Mouse (Mus musculus) hindbrain, embryonic 16.5 days (tissue): Measurements from ENCODE around the gene Irf3. TPM values are rescaled to one million over a fixed set of nuclear protein-coding genes. Genes with fewer than 3 reads are reported as not detected.

ENCODE experiments used
- ATAC-seq: fragments of 200-750 bp; cut with Nextera tagmentation; 2 replicates; pipeline ENCODE4 v1.8.0; 2017; ENCODE audit warnings: moderate TSS enrichment, moderate library complexity
- H3K27ac ChIP-seq: fragments of 300-500 bp; sonication (generic); 2 replicates; pipeline ENCODE4 v1.5.1; 2014; ENCODE audit warnings: low read depth, mild to moderate bottlenecking, control low read depth, low read length, moderate library complexity
- H3K27me3 ChIP-seq: fragments of 300-500 bp; sonication (generic); replicated peaks from 2 replicates; pipeline ENCODE4 v1.6.1; 2014; ENCODE audit warnings: low read length; ENCODE audit not compliant: control insufficient read depth, insufficient read depth
- H3K36me3 ChIP-seq: fragments of 300-500 bp; sonication (generic); 2 replicates; pipeline ENCODE4 v1.6.1; 2014; ENCODE audit warnings: mild to moderate bottlenecking, low read length, moderate library complexity, mixed read lengths; ENCODE audit not compliant: control insufficient read depth, insufficient read depth
- H3K4me1 ChIP-seq: fragments of 300-500 bp; sonication (generic); 2 replicates; pipeline ENCODE4 v1.6.1; 2014; ENCODE audit warnings: low read depth, low read length; ENCODE audit not compliant: control insufficient read depth, insufficient read depth
- H3K4me2 ChIP-seq: fragments of 300-500 bp; sonication (generic); 2 replicates; pipeline ENCODE4 v1.6.1; 2014; ENCODE audit warnings: mild to moderate bottlenecking, low read length, control low read depth, moderate library complexity
- H3K4me3 ChIP-seq: fragments of 300-500 bp; sonication (generic); 2 replicates; pipeline ENCODE4 v1.5.1; 2014; ENCODE audit warnings: mild to moderate bottlenecking, low read length, control low read depth, moderate library complexity
- H3K9ac ChIP-seq: fragments of 300-500 bp; sonication (generic); 2 replicates; pipeline ENCODE4 v1.6.1; 2014; ENCODE audit warnings: low read depth, mild to moderate bottlenecking, control low read depth, low read length, moderate library complexity
- H3K9me3 ChIP-seq: fragments of 300-500 bp; sonication (generic); 2 replicates; pipeline ENCODE4 v1.6.1; 2014; ENCODE audit warnings: mild to moderate bottlenecking, low read length, moderate library complexity; ENCODE audit not compliant: control insufficient read depth
- whole genome bisulfite sequencing: fragments of 180-500 bp; shearing (Covaris S2); extraction: QIAGEN DNeasy Blood & Tissue Kit; methylation state at CpG from one replicate; pipeline ENCODE4 v1.1.7; 2014; 5-methylcytosine and 5-hydroxymethylcytosine counted together
- polyA plus RNA-seq: library from polyadenylated mRNA; unstranded; fragments of >200 nt; fragmentation: Nextera tagmentation; extraction: Ambion mirVana; gene quantifications from 2 replicates; pipeline ENCODE4 v1.2.1, GENCODE M21; 2015

Irf3 gene
- polyA plus RNA-seq, 1 experiment from 2014 or later = 63.5 TPM

DNA sequence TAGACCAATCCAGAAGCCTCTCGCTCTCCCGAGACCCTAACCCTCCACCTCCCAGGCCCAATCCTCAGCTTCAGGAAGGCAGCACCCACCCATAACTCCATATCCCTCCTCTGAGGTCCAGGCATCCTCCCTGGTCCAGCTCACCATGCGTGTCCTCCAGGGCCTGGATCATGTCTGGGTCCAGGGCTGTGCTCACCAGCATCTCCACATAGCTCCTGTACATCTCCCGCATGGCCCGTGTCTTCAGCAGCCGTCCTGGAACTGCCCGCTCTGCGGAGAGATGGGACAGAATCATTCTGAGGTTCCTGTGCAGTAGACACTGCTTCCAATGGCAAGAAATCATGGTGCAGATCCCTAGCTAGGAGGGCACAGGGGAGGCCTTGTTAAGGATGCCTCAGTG lies 33.4 kb downstream of the Irf3 start:
- ATAC-seq = no peak
- peaks cover 2% of the 10 kb centered on the region; the same call in 1 of the 2 replicates for H3K4me1 ChIP-seq
- no peak overlapping the region for H3K9ac ChIP-seq

DNA sequence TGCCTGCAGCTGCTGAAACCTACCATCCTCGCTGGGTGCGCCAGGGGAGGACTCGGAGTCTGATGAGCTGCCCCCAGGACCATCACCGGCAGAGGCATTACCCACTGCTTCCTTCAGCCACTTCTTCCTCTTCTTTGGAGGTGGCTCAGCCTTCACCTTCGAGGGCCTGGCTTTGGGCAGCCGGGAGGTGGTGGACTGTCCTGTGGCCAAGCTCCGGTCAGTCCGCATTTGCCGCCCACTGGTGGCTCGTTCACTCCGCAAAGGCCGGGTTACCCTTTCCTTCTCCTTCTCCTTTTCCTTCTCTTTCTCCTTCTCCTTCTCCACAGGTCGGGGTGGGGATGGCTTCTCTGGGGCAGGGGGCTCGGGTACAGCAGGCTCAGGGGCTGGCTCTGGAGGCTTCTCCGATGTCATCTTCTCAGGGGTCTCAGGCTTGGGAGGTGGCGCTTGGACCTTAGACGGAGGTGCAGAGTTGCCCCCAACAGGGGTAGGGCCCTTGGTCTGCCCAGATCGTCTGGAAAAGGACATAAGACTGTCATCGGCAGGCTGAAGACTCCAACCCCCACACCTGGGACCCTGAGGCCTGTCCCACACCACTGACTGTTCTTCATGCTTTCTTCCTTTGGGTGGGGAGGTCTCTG lies 36.4 kb downstream of the Irf3 start:
- Histone ChIP-seq H3K27me3 (no peaks in the 10 kb centered on the region), H3K27ac (no peak overlapping the region), H3K4me3 (no peak overlapping the region), H3K36me3 (peaks cover 67% of the 10 kb centered on the region), H3K4me1 (no peaks in the 10 kb centered on the region), H3K9me3 (no peaks in the 10 kb centered on the region), H3K9ac (no peak overlapping the region), H3K4me2 (no peak overlapping the region)
- ATAC-seq = no peak
- 97% methylated on average over 19 of the region's 19 CpGs for WGBS

More for the DNA sequence above, 33.4 kb downstream of the Irf3 start:
- WGBS = 98% methylated on average over 8 of the region's 8 CpGs
- Histone ChIP-seq H3K27ac (no peak overlapping the region), H3K36me3 (peaks cover 70% of the 10 kb centered on the region), H3K27me3 (no peaks in the 10 kb centered on the region), H3K4me2 (no peak overlapping the region), H3K4me3 (no peak overlapping the region), H3K9me3 (no peaks in the 10 kb centered on the region)

DNA sequence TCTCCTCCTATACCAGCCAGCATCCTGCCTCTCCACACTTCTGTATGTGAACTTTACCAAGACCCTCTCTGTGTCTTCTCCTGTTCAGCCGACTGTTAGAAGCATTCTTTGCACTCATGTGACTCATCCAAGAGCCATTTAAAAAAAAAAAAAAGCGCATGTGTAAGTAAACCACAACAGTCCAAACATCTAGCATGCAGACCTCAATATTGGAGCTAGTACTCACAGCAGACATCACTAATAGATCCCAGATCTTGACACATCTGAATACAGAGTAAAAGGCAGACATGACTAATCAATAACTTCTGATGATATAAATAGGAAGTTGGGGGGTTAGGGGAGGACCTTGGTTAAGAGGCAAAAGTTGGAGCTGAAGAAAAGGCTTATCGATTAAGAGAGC lies 38.2 kb downstream of the Irf3 start:
- Histone ChIP-seq H3K36me3 (peaks cover 65% of the 10 kb centered on the region), H3K4me2 (no peak overlapping the region), H3K9me3 (no peaks in the 10 kb centered on the region), H3K9ac (no peak overlapping the region), H3K4me1 (no peaks in the 10 kb centered on the region), H3K27ac (no peak overlapping the region), H3K4me3 (no peak overlapping the region), H3K27me3 (no peaks in the 10 kb centered on the region)
- no peak for ATAC-seq
- 94% methylated on average over 3 of the region's 3 CpGs for WGBS

DNA sequence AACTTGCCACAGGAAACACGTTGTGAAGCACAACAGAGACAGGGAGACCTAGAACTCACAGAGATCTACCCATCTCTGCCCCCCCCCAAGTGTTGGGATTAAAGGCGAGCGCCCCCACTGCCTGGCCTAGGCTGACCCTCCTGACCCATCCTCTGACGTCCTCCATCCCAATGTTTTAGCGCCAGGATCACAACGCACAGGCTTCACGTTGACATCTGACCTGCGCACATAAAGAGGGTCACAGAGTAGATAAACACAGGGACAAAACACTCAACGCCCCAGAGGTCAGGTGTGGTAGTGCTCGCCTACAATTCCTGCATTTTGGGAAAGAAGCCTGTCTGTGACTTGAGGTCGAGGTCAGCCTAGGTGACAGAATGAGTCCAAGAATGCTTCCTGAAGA lies 39.3 kb downstream of the Irf3 start:
- ATAC-seq = no peak
- Histone ChIP-seq H3K4me3 (no peak overlapping the region), H3K9me3 (no peaks in the 10 kb centered on the region), H3K27ac (no peak overlapping the region), H3K36me3 (peaks cover 65% of the 10 kb centered on the region), H3K4me2 (no peak overlapping the region), H3K9ac (no peak overlapping the region), H3K27me3 (no peaks in the 10 kb centered on the region), H3K4me1 (no peaks in the 10 kb centered on the region)
- 91% methylated on average over 11 of the region's 11 CpGs for WGBS

DNA sequence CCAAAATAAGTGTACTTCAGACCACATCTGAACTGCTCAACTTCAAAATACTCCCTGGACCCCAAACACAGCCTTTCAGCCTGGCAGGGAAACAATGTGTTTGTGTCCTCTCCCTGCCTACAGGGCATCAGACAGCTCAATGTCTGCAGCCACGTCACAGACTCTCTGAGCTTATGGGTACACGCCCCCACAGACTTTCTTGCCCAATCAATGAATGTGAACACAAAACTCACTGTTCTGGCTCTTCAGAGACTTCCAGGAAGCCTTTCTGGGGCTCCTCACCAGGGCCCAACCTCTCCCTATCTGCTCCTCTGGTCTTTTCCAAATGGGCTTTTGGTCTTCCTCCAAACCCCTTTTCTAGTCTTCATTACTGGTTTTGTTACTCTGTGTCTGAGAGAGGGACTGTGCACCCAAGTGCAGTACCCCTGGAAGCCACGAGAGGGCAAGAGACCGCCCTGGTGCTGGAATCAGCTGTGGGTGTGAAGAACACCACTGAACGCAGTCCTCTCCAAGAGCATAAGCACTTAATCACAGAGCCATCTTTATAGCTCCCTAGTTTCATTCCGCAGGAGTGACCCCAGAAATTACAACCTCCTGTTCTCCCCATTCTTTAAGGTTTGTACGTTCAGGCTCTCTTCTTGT lies 40.4 kb downstream of the Irf3 start:
- no peak overlapping the region for H3K27ac ChIP-seq
- WGBS = 68% methylated on average over 7 of the region's 7 CpGs
- no peaks in the 10 kb centered on the region for H3K9me3 ChIP-seq
- no peaks in the 10 kb centered on the region for H3K27me3 ChIP-seq
- no peak overlapping the region for H3K4me2 ChIP-seq
- H3K9ac ChIP-seq = no peak overlapping the region
- no peak for ATAC-seq
- H3K4me3 ChIP-seq = no peak overlapping the region
- H3K36me3 ChIP-seq = peaks cover 69% of the 10 kb centered on the region
- H3K4me1 ChIP-seq = no peaks in the 10 kb centered on the region

DNA sequence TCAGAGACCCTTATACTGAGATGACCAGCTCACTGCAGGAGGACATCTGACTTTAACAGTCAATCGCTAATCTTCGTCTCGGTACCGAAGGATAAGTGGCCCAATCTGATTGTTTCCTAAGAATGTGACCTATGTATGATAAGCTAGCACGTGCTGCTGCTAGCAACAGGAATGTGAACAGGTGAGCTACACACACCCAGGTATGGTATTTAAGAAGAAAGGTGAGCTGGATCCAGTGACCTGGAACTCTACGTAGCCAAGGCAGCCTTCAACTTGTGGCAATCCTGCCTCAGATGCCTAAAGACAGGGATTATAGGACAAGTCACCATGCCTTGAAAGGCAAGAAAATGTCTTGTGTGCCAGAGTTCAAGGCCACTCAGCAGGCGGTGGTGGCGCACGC lies 41.0 kb downstream of the Irf3 start:
- Histone ChIP-seq H3K9ac (no peak overlapping the region), H3K4me3 (no peak overlapping the region), H3K4me1 (no peaks in the 10 kb centered on the region), H3K4me2 (no peak overlapping the region), H3K36me3 (peaks cover 69% of the 10 kb centered on the region), H3K27me3 (no peaks in the 10 kb centered on the region), H3K9me3 (no peaks in the 10 kb centered on the region), H3K27ac (no peak overlapping the region)
- 96% methylated on average over 9 of the region's 9 CpGs for WGBS
- no peak for ATAC-seq

DNA sequence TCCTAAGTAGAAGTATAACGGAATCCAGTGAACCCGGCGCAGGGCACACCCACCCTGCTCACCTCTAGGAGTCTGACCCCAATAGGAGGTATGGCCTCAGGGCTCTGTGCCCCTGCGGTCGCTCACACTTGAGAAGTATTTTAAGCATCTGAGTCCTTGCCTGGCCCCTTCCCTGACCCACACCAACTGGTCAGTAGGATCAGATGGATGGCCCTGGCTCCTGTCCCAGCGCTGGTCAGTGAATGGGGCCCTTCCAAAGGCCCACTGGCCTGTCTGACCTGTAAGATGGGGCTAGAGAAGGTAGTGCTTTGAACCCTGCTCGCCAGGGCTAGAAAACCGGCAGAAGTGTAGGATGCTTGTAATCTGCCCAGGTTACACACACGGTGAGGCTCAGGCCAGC lies 43.4 kb downstream of the Irf3 start:
- Histone ChIP-seq H3K9me3 (no peaks in the 10 kb centered on the region), H3K4me2 (no peak overlapping the region), H3K4me1 (no peaks in the 10 kb centered on the region), H3K36me3 (peaks cover 63% of the 10 kb centered on the region), H3K4me3 (no peak overlapping the region), H3K27me3 (no peaks in the 10 kb centered on the region), H3K27ac (no peak overlapping the region), H3K9ac (no peak overlapping the region)
- 0 out of 2 replicates have a peak, but pooled peaks have one; percentile 2 for ATAC-seq
- WGBS = 92% methylated on average over 9 of the region's 9 CpGs

DNA sequence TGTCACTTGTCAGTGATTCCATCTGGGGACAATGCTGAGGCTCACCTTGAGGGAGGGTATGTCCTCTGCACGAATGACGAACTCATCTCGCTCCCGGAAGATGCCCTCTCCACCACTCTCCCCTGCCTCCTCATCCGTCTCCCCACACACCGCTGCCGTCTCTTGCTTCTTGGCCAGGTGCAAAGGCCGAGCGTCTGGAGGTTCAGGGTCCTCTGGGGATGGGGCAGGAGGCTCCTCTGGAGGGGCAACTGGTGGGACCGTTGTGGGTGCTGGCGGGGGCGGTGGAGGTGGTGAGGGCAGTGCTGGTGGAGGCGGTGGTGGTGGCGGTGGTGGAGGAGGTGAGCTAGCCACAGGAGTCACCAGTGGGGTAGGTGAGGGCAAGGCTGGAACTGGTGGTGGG lies 45.9 kb downstream of the Irf3 start:
- H3K9me3 ChIP-seq = no peaks in the 10 kb centered on the region
- no peak for ATAC-seq
- 93% methylated on average over 14 of the region's 14 CpGs for WGBS
- no peak overlapping the region for H3K9ac ChIP-seq
- no peak overlapping the region for H3K4me2 ChIP-seq
- H3K4me3 ChIP-seq = no peak overlapping the region
- H3K27ac ChIP-seq = no peak overlapping the region
- peaks cover 72% of the 10 kb centered on the region for H3K36me3 ChIP-seq
- H3K27me3 ChIP-seq = no peaks in the 10 kb centered on the region
- H3K4me1 ChIP-seq = no peaks in the 10 kb centered on the region

DNA sequence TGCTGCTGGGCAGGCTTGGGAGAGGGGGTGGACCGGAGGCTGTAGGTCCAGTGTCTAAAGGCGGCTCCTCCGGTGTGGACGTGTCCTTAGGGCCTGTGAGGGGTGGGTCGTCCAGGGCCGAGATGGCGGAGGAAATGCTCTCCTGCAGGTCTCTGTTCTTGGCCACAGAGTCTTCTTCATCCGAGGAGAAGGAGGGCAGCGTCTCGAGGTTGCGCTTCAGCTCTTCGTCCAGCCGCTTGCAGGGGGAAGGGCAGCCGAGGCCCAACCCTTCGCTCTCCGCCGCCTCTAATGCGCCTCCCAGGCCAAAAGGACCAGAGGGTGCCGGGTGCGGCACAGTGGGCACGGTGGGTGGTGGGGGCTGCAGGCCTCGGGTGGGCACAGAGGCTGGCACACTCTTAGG lies 48.3 kb downstream of the Irf3 start:
- peaks cover 83% of the 10 kb centered on the region for H3K36me3 ChIP-seq
- H3K9ac ChIP-seq = no peak overlapping the region
- H3K4me2 ChIP-seq = no peak overlapping the region
- H3K27me3 ChIP-seq = no peaks in the 10 kb centered on the region
- 93% methylated on average over 22 of the region's 22 CpGs for WGBS
- no peaks in the 10 kb centered on the region for H3K9me3 ChIP-seq
- peaks cover 6% of the 10 kb centered on the region for H3K4me1 ChIP-seq
- H3K27ac ChIP-seq = no peak overlapping the region
- H3K4me3 ChIP-seq = no peak overlapping the region
- no peak for ATAC-seq
